Mouse (Mus musculus) ES-Bruce4 (cell line): Measurements from ENCODE around the gene Tmem140.

ENCODE experiments used
- CTCF ChIP-seq: IDR thresholded peaks from one replicate; pipeline ENCODE4 v1.8.1; 2011; ENCODE audit warnings: low read depth, low read length
- EP300 ChIP-seq: IDR thresholded peaks from 2 replicates; pipeline ENCODE4 v1.6.1; 2011; ENCODE audit warnings: low read depth, low read length; ENCODE audit not compliant: insufficient read depth
- POLR2A ChIP-seq: IDR thresholded peaks from one replicate; pipeline ENCODE4 v1.8.1; 2011; ENCODE audit warnings: low read length; ENCODE audit not compliant: insufficient read depth

GRCm38 (mm10) chr6:34865213-34865612 lies 2.3 kb downstream of the Tmem140 start:
- TF ChIP-seq CTCF (no peak), POLR2A (no peak), EP300 (no peak)
